Mouse (Mus musculus) CD4-positive helper T cell, adult 2 months (primary cell): ENCODE measurements around the gene Gm21969.

ENCODE experiments used
- DNase-seq: peaks from one replicate; pipeline ENCODE4 v3.0.0-alpha.2; 2012; ENCODE audit warnings: low read depth, missing footprints, low spot score

Gm21969 gene

DNA sequence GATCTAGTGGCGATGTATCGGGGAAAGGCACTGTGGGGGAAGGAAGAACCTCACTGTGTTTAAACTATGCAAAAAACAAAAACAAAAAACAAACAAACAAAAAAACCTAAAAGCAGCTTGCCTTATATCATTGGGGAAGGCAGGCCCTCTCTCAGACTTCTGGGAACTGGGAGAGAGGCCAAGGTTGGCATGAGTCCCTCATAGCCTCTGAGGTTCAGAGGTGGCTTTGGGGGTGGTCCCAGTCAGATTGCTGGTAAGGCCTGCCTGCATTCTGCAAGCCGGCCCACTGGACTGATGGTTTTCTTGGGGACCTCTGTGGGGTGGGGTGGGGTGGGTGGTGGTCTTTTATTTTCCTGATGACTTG is 14.0 kb downstream of the Gm21969 start:
- DNase-seq = no peak

DNA sequence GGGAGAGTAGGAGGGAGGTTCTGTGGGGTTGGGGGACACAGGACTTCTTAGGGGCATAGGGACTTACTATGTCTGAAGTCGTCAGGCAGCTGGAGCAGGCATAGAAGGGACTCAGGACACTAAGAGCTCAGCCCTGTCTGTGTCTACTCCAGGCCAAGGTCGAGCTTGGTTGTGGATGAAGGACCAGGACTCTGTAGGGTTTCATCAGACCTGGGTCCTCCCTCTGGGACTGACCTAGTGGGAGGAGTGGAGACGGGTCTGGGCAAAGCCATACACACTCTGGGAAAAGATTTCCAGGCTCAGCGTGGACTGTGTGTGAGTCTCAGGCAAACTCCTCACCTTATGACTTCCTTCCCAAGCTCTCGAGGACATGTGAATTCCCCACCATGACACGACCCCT is 16.8 kb downstream of the Gm21969 start:
- DNase-seq = no peak

DNA sequence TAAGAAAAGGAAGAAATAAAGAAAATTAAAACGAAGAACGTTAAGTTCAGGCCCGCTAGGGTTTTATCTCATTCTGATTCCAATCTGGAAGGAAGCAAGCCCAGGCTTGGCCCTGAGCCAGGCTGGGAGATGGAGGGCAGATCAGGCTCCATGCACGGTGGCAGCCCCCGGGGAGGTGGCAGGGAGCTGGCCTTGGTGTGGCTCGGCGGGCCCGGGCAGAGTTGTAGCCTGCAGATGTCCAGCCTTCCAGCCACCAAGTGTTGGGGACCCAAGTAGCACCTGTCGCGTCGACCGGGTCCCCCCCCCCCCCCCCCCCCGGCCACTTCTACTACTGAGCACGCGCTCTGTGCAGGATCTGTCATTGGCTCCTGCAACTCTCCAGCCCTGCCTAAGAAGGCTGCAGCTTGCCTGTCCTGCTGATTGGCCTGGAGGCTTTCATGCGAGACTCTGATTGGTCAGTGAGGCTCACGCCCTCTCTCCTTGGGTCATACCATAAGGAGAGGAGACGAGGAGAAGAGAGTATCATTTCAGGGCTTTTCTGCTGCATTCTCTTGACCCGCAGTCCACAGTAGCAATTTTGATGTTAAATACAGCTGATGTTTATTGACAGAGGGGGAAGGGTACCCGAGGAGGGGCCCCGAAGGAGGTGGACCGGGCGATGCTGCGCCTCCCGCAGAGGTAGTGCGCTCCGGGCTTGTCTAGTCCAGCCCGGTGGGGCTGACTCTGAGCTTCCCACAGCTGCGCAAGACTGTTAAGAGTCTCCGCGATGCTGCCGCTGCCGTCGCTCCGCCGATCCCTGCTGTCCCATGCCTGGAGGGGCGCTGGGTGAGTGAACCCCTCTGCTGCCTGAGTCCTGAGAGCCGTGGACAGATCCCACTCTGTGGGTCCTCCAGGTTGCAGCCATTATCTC is 19.6 kb downstream of the Gm21969 start, which contains the start of gene Aldh4a1:
Gene Aldh4a1 (plus strand): TSS at position 494 of the 910 bp plus-strand sequence.
- peak; percentile 97 for DNase-seq

DNA sequence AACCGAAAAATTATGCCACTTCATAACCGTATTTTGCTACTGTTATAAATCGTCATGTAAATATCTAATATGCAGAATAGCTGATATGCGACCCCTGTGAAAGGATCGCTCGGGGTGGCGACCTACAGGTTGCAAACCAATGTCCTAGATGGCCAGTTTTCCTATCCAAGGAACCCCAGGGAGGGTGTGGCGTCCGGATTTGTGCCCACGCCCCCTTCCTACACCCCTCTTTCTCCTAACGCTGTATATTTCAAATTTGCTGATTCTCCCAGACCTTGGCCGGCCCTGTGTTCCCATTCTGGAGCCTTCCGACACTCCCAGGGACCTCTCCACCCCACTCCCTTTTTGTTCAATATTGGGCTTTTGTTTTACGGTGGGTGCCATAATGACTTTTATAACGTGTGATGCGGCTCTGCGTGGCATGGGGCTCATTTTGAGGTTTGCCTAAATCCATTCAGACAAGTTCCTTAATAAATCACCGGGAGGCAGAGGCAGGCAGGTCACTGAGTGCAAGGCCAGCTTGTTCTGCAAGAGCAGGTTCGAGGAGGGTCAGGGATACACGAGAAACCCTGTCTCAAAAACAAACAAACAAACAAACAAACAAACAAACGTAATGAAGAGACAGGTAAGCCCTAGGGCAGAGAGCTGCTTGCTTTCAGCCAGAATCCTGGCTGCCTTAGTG is 20.6 kb downstream of the Gm21969 start:
- DNase-seq = no peak

DNA sequence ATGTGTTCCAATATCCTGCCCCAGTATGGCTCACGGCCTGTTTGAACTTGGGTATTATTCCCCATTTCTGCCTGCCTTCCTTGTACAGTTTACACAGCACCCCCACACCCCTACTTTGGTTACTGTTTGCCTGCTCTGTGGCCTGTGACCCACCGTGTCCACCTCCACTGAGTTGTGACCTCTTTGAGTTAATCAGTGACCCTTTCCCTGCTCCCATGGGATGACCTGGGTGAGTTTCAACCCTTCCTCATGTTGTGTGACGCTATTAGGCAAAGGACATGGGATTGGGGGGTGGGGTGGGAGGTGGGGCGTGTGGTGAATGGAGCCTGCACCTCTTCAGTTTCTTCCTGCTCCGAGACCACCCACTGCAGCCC is 21.1 kb downstream of the Gm21969 start:
- no peak for DNase-seq

DNA sequence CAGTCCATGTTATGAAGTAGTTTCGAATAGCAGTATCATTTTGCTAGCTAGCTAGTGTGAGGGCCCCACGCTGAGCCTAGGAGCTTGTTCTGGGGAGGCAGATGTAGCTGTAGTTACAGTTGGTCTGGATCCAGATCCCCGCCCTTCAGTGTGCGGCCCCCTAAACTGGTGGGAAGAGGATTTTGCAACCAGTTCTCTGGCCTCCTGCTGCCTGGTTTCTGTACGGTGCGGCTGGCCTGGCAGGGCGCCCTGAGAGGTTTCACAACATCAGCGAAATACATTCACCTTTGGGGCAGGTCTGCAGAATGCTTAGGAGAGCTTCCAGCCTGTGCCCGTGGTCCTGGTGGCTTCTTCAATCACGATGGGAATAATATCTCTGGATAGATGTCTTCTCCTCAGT is 21.7 kb downstream of the Gm21969 start:
- no peak for DNase-seq

DNA sequence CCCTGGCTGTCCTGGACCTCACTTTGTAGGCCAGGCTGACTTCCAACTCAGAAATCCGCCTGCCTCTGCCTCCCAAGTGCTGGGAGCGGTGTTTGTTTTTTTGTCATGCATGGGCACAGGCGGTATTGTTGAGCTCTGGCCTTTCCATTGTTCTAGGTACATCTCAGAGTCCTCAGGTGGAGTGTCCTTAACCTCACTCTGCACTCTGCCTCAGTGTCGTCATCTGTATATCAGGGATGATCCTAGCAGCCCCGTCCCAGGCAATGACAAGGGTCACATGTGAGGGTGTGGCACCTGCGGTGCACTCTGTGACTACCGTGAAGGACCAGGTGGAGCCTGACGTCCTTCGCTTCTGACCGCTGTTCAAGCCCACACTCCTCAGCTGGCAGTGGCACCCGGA is 24.4 kb downstream of the Gm21969 start:
- DNase-seq = no peak

DNA sequence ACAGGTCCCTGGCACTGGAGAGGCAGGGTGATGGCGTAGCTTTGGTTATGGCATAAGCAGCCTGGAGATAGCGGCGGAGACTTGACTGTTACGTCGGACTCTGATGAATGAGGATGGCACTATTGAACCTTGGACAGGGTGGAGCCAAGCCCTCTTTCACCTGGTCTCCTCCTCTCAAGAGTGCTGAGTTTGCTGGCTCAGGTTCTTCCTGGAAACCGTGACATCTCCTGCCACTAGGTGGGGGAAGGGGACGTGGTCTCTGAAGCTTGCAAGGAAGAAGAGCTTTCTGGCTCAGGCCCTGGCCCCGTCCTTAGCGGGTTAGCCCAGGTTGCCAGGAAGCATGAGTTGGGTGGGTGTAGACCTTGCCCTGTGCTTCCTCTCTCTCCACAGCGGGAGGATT is 27.2 kb downstream of the Gm21969 start:
- DNase-seq = no peak

DNA sequence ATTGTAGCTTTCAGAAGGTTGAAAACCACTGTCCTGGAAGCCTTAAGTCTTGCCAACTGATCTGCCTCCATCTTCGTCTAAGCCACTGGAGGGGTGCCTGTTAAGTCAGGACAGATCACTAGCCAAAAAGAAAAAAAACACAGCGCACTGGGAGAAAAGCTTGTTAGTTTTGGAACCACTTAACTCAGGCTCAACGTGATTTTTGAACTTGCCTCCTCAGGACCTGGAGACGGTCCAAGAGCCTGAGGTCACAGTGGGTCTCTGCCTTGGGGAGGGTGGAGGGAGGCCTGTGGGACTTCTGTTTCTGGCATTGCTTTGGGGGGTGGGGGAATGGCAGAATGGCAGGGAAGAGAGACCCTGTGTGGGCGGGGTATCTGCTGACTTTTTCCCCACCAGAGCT is 28.2 kb downstream of the Gm21969 start:
- DNase-seq = no peak

DNA sequence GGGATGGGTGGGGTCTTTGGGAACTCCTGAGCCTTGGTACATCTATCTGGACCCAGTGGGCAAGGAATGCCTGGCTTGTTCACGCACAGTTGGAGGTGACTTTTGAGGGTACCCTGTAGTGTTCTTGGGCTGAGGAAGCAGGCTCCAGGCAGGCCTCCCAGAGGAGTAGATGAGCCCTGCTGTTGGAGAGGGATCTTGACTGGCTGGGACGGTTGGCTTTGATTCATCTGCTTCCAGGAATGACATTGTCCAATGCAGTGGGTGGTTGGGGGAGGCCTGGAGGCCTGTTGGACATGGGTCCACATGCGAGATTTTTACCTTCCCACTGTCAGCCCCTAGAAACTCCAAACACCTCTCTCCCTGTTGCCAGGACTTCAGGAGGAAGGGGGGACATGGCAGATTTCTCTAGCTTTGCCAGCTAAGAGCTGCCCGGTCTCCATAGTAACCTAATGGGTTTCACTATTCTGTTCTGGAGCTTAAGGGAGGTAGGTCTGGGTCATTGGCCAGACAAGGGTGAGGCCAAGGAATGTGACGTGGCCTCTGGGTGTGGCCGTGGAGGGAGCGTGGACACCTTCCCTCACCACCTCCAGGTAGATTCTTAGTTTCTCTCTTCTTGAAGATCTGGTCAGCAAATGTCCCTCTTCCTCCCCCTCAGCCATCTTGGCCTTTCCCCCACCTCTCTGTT is 28.7 kb downstream of the Gm21969 start:
- DNase-seq = no peak

DNA sequence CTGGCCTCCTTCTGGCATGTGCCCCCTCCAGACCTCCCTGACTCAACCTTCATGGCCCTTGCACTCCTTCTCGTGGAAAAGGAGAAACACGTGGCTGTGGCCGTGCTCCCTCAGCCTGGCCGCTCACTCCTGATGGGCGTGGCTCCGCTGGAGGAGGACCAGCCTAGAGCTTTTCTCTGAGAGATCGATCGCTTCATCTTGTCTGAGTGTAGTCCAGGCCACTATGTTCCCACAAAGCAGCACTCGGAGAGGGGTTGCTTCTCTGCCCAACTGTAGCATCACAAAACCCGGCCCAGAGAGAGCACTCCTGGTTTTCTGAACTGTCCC is 29.2 kb downstream of the Gm21969 start:
- DNase-seq = no peak

DNA sequence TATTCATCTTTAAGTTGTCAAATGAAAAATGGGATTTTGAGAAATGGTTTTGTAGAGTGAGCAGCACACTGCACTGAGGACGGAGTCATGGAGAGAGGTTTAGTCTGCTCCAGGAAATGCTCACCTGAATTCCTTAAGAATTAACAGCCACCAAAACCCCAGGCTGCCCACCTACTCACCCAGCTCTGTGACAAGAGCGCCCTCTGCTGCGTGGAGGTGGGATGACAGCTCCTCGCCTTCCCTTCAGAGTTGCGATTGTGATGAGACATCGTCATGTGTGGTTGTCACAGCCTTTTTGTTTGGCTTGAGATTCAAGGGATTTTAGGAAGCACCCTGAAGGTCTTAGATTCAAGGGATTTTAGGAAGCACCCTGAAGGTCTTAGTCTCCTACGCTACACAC is 33.4 kb downstream of the Gm21969 start:
- peak; percentile 50 for DNase-seq

DNA sequence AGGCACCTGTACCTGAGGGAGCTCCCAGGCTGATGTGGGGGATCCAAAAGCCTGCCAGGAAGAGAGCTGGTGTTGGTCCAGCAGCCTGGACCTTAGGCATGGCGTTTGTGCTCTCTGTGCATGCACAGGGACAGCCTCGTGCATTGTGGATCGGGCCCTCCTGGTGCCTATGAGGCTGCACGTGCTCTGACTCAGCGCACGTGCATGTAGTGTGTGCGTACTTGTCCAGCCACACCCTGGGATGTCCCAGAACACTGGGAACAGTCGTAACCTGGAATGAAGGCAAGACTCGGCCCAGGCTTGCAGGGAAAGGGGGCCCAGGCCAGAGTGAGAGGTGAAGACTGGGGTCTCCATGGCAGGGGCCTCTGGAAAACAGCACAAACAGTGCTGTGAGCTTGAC is 34.9 kb downstream of the Gm21969 start:
- DNase-seq = no peak

DNA sequence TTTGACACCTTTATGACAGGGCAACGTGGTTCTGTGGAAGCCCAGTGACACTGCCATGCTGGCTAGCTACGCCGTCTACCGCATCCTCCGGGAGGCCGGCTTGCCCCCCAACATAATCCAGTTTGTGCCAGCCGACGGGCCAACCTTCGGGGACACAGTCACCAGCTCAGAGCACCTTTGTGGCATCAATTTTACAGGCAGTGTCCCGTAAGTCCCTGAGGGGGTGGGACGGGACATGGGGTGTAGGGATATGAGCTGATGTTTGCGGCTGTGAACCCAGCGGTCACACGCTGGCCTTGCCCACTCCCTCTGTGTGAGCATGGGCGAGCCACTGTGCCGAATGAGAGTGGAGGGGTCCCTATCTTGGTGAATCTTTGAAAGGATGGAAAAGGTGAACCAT is 35.4 kb downstream of the Gm21969 start:
- no peak for DNase-seq

DNA sequence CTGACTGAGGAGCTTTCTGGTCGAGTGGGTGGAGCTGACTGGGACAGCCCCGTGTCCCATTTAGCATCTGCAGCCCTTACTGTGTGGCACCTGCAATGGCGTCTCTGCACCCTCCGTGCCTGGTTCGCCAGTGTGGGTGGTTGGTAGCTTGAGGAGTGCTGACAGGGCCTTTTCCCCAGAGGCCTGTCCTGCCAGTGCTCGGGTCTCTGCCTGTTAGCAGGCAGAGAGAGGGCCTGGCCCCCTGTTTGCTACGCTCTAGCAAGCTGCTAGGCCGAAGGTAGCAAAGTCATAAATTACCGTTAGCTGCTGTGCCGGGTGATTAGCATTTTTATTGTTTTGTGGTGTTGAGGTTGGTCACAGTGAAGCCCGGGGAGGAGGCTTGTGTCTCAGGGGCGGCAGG is 36.8 kb downstream of the Gm21969 start:
- DNase-seq = no peak

DNA sequence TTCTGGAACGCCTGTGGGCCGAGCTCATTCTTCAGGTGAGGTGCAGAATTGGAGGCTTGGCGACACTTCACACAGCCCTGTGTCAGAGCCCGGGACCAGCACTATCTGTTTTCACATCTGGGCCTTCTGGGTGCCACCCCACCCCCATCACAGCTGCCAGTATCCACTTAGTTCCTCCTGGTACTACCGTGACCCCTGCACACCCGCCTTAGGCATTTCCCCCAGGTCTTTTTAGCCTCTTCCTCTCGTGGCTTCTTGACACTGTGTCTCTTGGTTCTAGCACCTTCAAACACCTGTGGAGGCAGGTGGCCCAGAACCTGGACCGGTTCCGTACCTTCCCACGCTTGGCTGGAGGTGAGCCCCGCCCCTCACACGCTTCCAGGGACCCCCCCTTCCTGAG is 37.3 kb downstream of the Gm21969 start:
- no peak for DNase-seq

DNA sequence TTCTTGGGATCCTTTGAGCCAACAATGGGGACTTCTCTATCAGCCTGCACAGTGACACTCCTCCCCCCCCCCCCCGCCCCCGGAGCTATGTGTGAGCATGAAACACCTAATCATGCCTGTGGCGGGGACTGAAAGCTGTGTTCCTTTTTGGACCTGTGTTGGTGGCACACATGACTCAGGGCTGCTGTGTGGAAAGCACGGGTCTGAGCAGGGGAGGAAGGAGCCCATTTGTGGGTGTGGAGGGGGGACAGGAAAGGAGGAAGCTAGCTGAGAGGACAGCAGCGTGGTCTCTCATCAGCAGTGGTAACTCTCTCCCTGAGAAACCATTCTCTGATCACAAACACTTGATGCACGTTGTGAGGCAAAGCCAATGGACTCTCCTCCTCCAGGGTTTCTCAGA is 37.8 kb downstream of the Gm21969 start:
- DNase-seq = no peak

DNA sequence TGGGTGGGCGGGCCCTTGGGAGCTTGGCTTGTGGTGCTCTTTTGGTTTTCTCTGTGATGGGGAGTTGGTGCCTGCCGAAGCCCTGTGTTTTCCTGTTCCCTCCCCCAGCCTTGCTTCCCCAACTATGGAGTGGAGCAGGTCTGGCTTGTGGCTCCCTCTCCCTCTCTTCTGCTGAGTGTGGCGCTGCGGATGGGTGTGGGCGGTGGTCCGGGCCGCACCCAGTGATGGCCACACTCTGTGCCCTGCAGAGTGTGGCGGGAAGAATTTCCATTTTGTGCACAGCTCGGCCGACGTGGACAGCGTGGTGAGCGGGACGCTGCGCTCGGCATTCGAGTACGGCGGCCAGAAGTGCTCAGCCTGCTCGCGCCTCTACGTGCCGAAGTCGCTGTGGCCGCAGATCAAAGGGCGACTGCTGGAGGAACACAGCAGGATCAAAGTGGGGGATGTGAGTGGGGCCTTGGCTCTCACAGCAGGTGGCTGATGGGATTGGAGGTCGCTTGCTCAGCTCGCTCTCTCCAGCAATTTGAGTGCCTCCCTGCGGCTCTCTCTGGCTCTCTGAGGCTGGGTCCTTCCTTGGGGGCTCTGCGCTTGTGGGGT is 38.9 kb downstream of the Gm21969 start:
- DNase-seq = no peak

DNA sequence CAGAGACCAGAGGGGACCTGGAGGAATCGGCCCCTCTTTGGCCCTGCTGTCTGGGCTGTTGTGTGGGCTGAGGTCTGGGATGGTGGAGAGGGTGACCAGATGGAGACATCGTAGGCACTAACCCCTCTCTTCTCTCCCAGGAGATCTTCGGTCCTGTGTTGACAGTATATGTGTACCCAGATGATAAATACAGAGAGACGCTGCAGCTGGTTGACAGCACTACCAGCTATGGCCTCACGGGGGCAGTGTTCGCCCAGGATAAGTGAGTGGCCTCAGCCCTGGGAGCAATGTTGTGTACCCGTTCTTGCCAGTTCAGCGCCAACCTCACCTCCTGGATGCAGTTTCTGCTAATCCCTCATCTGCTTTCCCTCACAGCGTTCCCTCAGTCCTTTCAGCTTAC is 41.0 kb downstream of the Gm21969 start:
- DNase-seq = peak; percentile 65

DNA sequence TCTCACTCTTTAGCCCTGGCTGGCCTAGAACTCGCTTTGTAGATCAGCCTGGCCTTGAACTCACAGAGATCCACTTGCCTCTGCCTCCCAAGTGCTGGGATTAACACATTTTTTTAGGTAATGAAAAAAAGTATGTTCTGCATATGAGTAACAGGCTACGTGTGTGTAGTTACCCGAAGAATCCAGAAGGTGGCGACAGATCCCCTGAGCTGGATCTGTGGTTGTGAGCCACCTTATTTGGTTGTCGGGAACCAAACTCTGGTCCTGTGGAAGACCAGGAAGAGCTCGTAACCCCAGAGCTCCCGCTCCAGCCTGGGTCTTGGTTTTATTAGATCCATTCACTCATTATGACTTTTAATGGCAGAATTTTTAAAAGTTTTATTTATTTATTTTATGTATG is 43.9 kb downstream of the Gm21969 start:
- no peak for DNase-seq

DNA sequence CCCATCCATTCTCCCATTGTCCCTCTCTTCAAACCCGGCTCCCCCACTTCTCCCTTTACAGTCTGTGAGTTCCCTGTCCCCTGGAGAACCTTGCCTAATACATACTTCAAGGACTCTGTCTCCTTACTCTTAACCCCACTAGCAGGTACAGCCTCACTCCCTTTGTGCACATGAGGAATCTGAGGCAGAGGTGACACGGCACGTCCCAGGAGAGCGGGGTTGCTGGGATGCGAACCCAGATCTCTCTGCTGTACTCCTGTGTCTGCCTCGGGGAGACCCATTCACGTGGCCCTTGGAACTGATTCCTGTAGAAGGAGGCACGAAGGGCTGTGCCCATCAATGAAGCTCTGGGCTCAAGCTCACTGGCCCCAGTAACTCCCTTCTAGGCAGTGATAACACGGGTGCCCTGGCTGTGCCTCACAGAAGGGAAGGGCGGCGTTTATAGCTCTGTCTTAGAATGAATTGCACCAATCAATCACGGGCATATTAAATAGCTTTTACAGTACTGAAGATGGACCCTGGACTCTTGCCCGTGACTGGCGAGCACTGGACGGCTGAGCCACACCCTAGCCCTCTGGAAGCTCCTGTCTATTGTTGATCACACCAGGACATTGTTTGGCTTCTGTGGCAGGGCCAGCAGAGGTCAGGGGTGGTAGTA is 47.2 kb downstream of the Gm21969 start:
- DNase-seq = no peak

DNA sequence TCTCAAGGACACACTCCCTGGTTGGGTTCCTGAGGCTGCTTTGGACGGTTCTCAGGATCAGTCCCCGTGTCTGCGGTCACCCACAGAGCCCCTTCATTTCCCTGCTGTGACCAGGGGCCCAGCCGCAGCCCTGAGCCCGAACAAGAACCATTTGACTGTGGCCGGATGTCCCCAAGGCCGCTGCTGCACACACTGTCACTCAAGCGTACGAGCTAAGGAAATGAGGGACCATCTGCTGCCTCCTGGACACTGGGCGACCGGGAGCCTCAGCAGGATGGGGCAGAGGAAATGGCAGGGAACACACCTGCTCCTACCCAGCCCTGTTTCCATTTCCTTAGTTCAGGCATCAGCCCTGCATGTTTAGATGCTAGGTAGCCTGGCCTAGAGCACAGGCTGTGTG is 47.9 kb downstream of the Gm21969 start:
- no peak for DNase-seq
